Mouse (Mus musculus): ENCODE results near the gene Ptgds.

The Ptgds gene

GRCm38 (mm10) chr2:25469969-25470368 lies at the start of gene Ptgds:
Ptgds (minus strand) TSS chr2:25470046.
- no peak for DNase-seq (ENCODE audit: low spot score in 2 of 2)

- no peak for DNase-seq (ENCODE audit: low spot score in 2 of 2)
Measured at GRCm38 (mm10) chr2:25509912-25510311, 40.1 kb upstream of the Ptgds start.

GRCm38 (mm10) chr2:25506964-25507363 lies 37.1 kb upstream of the Ptgds start:
- DNase-seq (ENCODE audit: low spot score in 2 of 2): no peak

- DNase-seq (ENCODE audit: low spot score in 2 of 2): no peak
Measured at GRCm38 (mm10) chr2:25505860-25506259, 36.0 kb upstream of the Ptgds start.

GRCm38 (mm10) chr2:25505000-25505399 lies 35.2 kb upstream of the Ptgds start:
- no peak for DNase-seq (ENCODE audit: low spot score in 2 of 2)

- DNase-seq (ENCODE audit: low spot score in 2 of 2): no peak
Measured at GRCm38 (mm10) chr2:25504538-25504937, 34.7 kb upstream of the Ptgds start.

GRCm38 (mm10) chr2:25502726-25503125 lies 32.9 kb upstream of the Ptgds start:
- DNase-seq (ENCODE audit: low spot score in 2 of 2): no peak

GRCm38 (mm10) chr2:25501593-25502486 lies 32.0 kb upstream of the Ptgds start, which contains the start of gene C8g:
C8g (minus strand) TSS chr2:25501719.
- DNase-seq (ENCODE audit: low spot score in 2 of 2): no peak

GRCm38 (mm10) chr2:25500576-25501405 lies 30.9 kb upstream of the Ptgds start, which contains the start of gene Fbxw5:
Fbxw5 (plus strand) TSS chr2:25500750.
- peak; percentile 76 to 86 for DNase-seq (ENCODE audit: low spot score in 2 of 2)

GRCm38 (mm10) chr2:25500071-25500575 lies 30.3 kb upstream of the Ptgds start:
- DNase-seq (ENCODE audit: low spot score in 2 of 2): no peak

GRCm38 (mm10) chr2:25498622-25499478 lies 29.0 kb upstream of the Ptgds start:
- DNase-seq (ENCODE audit: low spot score in 2 of 2): no peak

GRCm38 (mm10) chr2:25497846-25498575 lies 28.2 kb upstream of the Ptgds start:
- DNase-seq (ENCODE audit: low spot score in 2 of 2): no peak

GRCm38 (mm10) chr2:25496462-25496861 lies 26.6 kb upstream of the Ptgds start:
- DNase-seq (ENCODE audit: low spot score in 2 of 2): no peak

GRCm38 (mm10) chr2:25493476-25493961 lies 23.7 kb upstream of the Ptgds start, which contains the start of gene Lcn12:
Lcn12 (minus strand) TSS chr2:25493911.
- DNase-seq (ENCODE audit: low spot score in 2 of 2): no peak

- no peak for DNase-seq (ENCODE audit: low spot score in 2 of 2)
Measured at GRCm38 (mm10) chr2:25492988-25493387, 23.1 kb upstream of the Ptgds start.

- no peak for DNase-seq (ENCODE audit: low spot score in 2 of 2)
Measured at GRCm38 (mm10) chr2:25488671-25489068, 18.8 kb upstream of the Ptgds start.

GRCm38 (mm10) chr2:25487965-25488670 lies 18.3 kb upstream of the Ptgds start:
- no peak for DNase-seq (ENCODE audit: low spot score in 2 of 2)

- no peak for DNase-seq (ENCODE audit: low spot score in 2 of 2)
Measured at GRCm38 (mm10) chr2:25484901-25485647, 15.2 kb upstream of the Ptgds start.

- DNase-seq (ENCODE audit: low spot score in 2 of 2): no peak
Measured at GRCm38 (mm10) chr2:25482969-25483368, 13.1 kb upstream of the Ptgds start.

Measured in urinary bladder, postnatal 4 days (tissue).